Mouse (Mus musculus): ENCODE data around the gene Hist1h4j. TPM values are rescaled to one million over a fixed set of nuclear protein-coding genes. Genes with fewer than 3 reads are reported as not detected.
A peak's percentile ranks its signal among the peaks of the same experiment; 100 is the strongest.
"Not testable (repeated sequence)": the region's sequence is repeated elsewhere in the genome, so short reads cannot be mapped to it uniquely, and the experiment has no call there.

Gene Hist1h4j
- total and polyA plus RNA-seq, 3 experiments, result 1.8 to 936 (median 27.8) TPM

DNA sequence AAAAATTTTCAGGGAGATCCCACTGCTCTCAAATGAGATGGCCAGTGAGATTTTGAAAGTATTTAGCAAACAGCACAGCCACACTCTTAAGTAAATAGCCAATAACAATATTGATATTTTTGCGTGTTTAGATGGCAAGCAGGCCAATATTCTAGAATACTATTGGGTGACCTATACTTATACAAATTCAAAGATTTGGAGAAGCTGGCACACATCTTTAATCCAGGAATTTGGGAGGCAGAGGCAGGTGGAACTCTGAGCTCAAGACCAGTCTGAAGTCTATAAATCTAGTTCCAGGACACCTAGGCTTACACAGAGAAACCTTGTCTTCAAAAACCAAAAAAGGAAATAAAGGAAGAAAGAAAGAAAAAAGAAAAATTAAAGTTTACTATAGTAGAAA is 46.8 kb downstream of the Hist1h4j start:
- no peak overlapping the region for H3K4me2 ChIP-seq (ENCODE audit: insufficient read depth, low read depth, poor library complexity, severe bottlenecking)
- H3K36me3 ChIP-seq (replicated peaks in 1 of 2; ENCODE audit: control insufficient read depth in 1 of 2, insufficient read depth in 1 of 2, low read length in 1 of 2), result no peaks in the 10 kb centered on the region
- H3K79me2 ChIP-seq (replicated peaks; ENCODE audit: control insufficient read depth, extremely low read depth, insufficient read depth, poor library complexity, severe bottlenecking), result no peaks in the 10 kb centered on the region; the same call in 1 of the 2 replicates
- in situ Hi-C loops (cut with MboI; ENCODE audit: low pct_ligation_motif_present, low pct_unique_long_range_greater_than_20kb, low sequenced_read_pairs) (no loop called here), dilution Hi-C loops (cut with MboI; ENCODE audit: extremely low pct_ligation_motif_present, extremely low pct_unique_long_range_greater_than_20kb, low sequenced_read_pairs) (no loop called here)
- no peaks in the 10 kb centered on the region for H3K9me3 ChIP-seq (replicated peaks; ENCODE audit: low read length)
- TF ChIP-seq EP300 (IDR thresholded peaks at IDR 0.05; ENCODE audit: low read length), result no peak
- TF ChIP-seq ZC3H11A (IDR thresholded peaks at IDR 0.05; ENCODE audit: low read depth, low read length), result no peak
- TF ChIP-seq TCF12 (IDR thresholded peaks at IDR 0.05; ENCODE audit: low read depth, low read length), result no peak
- TF ChIP-seq POLR2AphosphoS2 (IDR thresholded peaks at IDR 0.05; ENCODE audit: low read depth, low read length), result no peak
- TF ChIP-seq CTCF (conservative IDR thresholded peaks at IDR 0.05 in 1 of 2, IDR thresholded peaks at IDR 0.05 in 1 of 2; ENCODE audit: low read depth in 2 of 2, low read length in 2 of 2), result no peak
- no peak for TF ChIP-seq RAD21 (IDR thresholded peaks at IDR 0.05; ENCODE audit: low read depth, low read length)
- H3K27me3 ChIP-seq (replicated peaks), result no peaks in the 10 kb centered on the region
- peak; percentile 28 for DNase-seq (ENCODE audit: extremely low read depth)
- no peak overlapping the region; the same call in 1 of the 2 replicates for H3K9ac ChIP-seq (ENCODE audit: insufficient read depth, low read depth)
- H3K4me3 ChIP-seq (replicated peaks in 1 of 3; ENCODE audit: low read depth in 2 of 3, low read length in 2 of 3, poor library complexity in 1 of 3), result no peak overlapping the region
- peaks cover 4 to 36% of the 10 kb centered on the region in 2 experiments; a peak in 3 of 4 replicates for H3K4me1 ChIP-seq (ENCODE audit: control insufficient read depth in 1 of 2, insufficient read depth in 2 of 2)
- H3K27ac ChIP-seq (ENCODE audit: insufficient read depth, low read depth), result no peak overlapping the region

DNA sequence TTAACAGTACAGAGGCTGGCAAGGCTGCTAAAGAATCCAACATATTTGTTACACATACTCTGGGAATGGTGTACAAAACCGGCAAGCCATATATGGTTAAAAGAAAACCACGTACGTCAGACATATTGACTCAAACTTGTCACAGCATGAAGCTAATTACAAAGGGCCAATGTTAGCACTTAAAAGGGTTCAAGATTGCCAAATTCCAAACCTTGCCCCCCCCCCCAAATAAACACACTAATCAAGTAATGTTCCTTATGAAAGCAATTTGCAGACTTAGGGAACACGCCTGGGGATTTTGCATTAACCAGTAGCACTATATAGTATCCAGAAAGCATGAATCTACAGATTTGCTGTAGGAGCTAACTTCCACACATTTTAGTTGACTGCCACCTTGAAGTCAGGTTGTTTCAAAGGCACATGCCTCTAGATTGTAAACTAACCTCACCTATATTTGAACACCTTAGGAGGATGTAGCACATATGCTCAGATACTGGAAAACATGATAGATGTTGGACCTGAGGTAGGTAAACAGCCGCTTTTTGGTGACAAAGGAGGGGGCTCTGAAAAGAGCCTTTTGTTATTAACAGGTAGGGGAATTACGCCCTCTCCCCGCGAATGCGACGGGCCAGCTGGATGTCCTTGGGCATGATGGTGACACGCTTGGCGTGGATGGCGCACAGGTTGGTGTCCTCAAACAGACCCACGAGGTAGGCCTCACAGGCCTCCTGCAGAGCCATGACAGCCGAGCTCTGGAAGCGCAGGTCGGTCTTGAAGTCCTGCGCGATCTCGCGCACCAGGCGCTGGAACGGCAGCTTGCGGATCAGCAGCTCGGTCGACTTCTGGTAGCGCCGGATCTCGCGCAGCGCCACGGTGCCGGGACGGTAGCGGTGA is 47.7 kb downstream of the Hist1h4j start:
- peak overlapping the region; percentile 2 to 59 (median 43) for H3K4me3 ChIP-seq (replicated peaks in 1 of 3; ENCODE audit: low read depth in 2 of 3, low read length in 2 of 3, poor library complexity in 1 of 3)
- peak overlapping the region; percentile 94 for H3K27ac ChIP-seq (ENCODE audit: insufficient read depth, low read depth)
- H3K27me3 ChIP-seq (replicated peaks); H3K79me2 ChIP-seq (replicated peaks; ENCODE audit: control insufficient read depth, extremely low read depth, insufficient read depth, poor library complexity, severe bottlenecking); H3K36me3 ChIP-seq (replicated peaks in 1 of 2; ENCODE audit: control insufficient read depth in 1 of 2, insufficient read depth in 1 of 2, low read length in 1 of 2); H3K9me3 ChIP-seq (replicated peaks; ENCODE audit: low read length); in situ Hi-C loops (cut with MboI; ENCODE audit: low pct_ligation_motif_present, low pct_unique_long_range_greater_than_20kb, low sequenced_read_pairs); dilution Hi-C loops (cut with MboI; ENCODE audit: extremely low pct_ligation_motif_present, extremely low pct_unique_long_range_greater_than_20kb, low sequenced_read_pairs): not testable (repeated sequence)
- DNase-seq (ENCODE audit: extremely low read depth), result peak; percentile 76
- TF ChIP-seq POLR2A (IDR thresholded peaks at IDR 0.05; ENCODE audit: low read depth, low read length), result peak; percentile 97
- TF ChIP-seq HCFC1 (IDR thresholded peaks at IDR 0.05; ENCODE audit: low read depth, low read length), result peak; percentile 56
- TF ChIP-seq TBP (conservative IDR thresholded peaks at IDR 0.05; ENCODE audit: low read depth, low read length), result 0 out of 2 replicates have a peak, but pooled peaks have one; percentile 19
- peak; percentile 99; the same call in 1 of the 2 replicates for TF ChIP-seq NELFE (IDR thresholded peaks at IDR 0.05; ENCODE audit: low read depth, low read length)
- TF ChIP-seq TCF12 (IDR thresholded peaks at IDR 0.05; ENCODE audit: low read depth, low read length), result peak; percentile 66; the same call in 1 of the 2 replicates
- TF ChIP-seq MAFK (IDR thresholded peaks at IDR 0.05; ENCODE audit: insufficient replicate concordance, low read length), result 0 out of 2 replicates have a peak, but pooled peaks have one; percentile 34
- 0 out of 2 replicates have a peak, but pooled peaks have one; percentile 15 for TF ChIP-seq MEF2A (IDR thresholded peaks at IDR 0.05; ENCODE audit: borderline replicate concordance, low read depth, low read length)
- peak; percentile 41; the same call in 1 of the 2 replicates for TF ChIP-seq CHD1 (IDR thresholded peaks at IDR 0.05; ENCODE audit: low read depth, low read length)
- peak; percentile 100 for TF ChIP-seq POLR2AphosphoS2 (IDR thresholded peaks at IDR 0.05; ENCODE audit: low read depth, low read length)
- TF ChIP-seq UBTF (IDR thresholded peaks at IDR 0.05; ENCODE audit: low read depth, low read length), result peak; percentile 83; the same call in 1 of the 2 replicates
- peak; percentile 55; the same call in 1 of the 2 replicates for TF ChIP-seq BHLHE40 (IDR thresholded peaks at IDR 0.05; ENCODE audit: low read depth, low read length)
- TF ChIP-seq ZMIZ1 (IDR thresholded peaks at IDR 0.05; ENCODE audit: low read depth, low read length), result peak; percentile 99
- peak; percentile 77; the same call in 1 of the 2 replicates for TF ChIP-seq SIN3A (IDR thresholded peaks at IDR 0.05; ENCODE audit: low read length)
- peak; percentile 38; the same call in 1 of the 2 replicates for TF ChIP-seq MAZ (IDR thresholded peaks at IDR 0.05; ENCODE audit: low read depth, low read length)
- 0 out of 2 replicates have a peak, but pooled peaks have one; percentile 19 for TF ChIP-seq NRF1 (IDR thresholded peaks at IDR 0.05; ENCODE audit: low read depth, low read length)
- peak; percentile 56; the same call in 1 of the 2 replicates for TF ChIP-seq RCOR1 (conservative IDR thresholded peaks at IDR 0.05; ENCODE audit: low read depth, low read length)
- H3K9ac ChIP-seq (ENCODE audit: insufficient read depth, low read depth), result peak overlapping the region; percentile 83
- peak overlapping the region; percentile 71 for H3K4me2 ChIP-seq (ENCODE audit: insufficient read depth, low read depth, poor library complexity, severe bottlenecking)
- peaks cover 0 to 30% of the 10 kb centered on the region in 2 experiments; a peak in 3 of 4 replicates for H3K4me1 ChIP-seq (ENCODE audit: control insufficient read depth in 1 of 2, insufficient read depth in 2 of 2)

All from CH12.LX (cell line).